Mouse (Mus musculus): ENCODE results near the gene Cgnl1. TPM values are rescaled to one million over a fixed set of nuclear protein-coding genes. Genes with fewer than 3 reads are reported as not detected.

Cgnl1 gene
- total RNA-seq, 2 experiments from 2014 or later = not detected

- ATAC-seq (replicated peaks; ENCODE audit: poor library complexity, severe bottlenecking) = no peak
Observed at GRCm38 (mm10) chr9:71599861-71600260, 171.5 kb downstream of the Cgnl1 start.

GRCm38 (mm10) chr9:71596888-71597287 is 174.5 kb downstream of the Cgnl1 start:
- ATAC-seq (replicated peaks; ENCODE audit: poor library complexity, severe bottlenecking) = no peak

DNA sequence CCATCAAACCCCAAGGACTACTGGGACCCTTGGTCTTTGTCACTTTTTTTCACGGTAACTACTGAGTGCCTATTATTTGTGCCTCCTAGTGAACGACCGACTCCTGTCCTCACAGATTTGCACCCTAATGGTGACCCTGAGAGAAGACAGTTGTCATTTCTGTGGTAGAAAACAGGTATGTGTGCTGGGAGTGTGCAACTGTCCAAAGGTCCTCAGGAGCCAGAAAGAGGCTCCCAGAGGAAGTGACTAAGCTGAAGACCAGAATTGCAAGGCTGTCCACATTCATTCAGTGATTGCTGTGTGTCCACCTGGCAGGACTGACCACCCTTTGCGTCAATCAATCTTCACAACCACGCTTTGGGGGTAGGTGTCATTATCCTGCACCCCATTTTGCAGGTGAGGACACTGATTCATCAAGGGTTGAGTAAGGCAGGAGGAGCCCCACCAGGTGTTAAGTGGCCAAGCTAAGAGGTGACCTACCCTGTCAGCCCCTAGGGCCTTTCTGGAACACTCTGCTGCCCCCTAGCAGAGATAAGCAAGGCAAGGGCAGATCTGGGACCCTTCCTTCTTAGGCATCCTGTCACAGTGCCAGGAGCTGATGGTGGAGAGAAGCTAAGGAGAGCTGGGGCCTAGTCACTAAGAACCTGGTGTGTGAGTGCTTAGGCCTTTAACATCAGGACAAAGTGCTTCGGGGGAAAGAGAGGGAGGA is 178.7 kb downstream of the Cgnl1 start:
- ATAC-seq (replicated peaks; ENCODE audit: poor library complexity, severe bottlenecking) = no peak

- ATAC-seq (replicated peaks; ENCODE audit: poor library complexity, severe bottlenecking) = peak; percentile 99
Observed at GRCm38 (mm10) chr9:71591938-71592548, 179.4 kb downstream of the Cgnl1 start, which contains the start of gene Myzap. Myzap (minus strand) TSS chr9:71592360.

GRCm38 (mm10) chr9:71591106-71591505 is 180.3 kb downstream of the Cgnl1 start:
- no peak for ATAC-seq (replicated peaks; ENCODE audit: poor library complexity, severe bottlenecking)

DNA sequence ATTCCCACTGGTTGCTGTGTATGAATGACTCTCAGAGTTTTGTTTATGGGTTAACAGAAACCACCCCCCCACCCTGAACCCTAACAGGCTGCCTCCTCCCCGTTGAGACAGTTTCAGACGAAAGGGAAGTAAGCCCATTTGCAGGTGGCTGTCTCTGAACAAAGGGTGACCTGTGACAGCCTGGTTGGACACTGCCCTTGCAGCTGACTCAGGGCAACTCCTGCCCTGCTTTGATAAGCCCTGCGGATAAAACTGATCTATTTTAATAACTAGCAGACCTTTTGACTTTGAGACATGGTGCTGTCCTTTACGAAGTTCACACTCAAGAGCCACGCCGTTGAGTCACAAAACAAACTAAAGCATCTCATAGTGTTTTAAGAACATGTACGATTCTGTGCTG is 181.6 kb downstream of the Cgnl1 start:
- no peak for ATAC-seq (replicated peaks; ENCODE audit: poor library complexity, severe bottlenecking)

GRCm38 (mm10) chr9:71588930-71589592 is 182.3 kb downstream of the Cgnl1 start:
- no peak for ATAC-seq (replicated peaks; ENCODE audit: poor library complexity, severe bottlenecking)

DNA sequence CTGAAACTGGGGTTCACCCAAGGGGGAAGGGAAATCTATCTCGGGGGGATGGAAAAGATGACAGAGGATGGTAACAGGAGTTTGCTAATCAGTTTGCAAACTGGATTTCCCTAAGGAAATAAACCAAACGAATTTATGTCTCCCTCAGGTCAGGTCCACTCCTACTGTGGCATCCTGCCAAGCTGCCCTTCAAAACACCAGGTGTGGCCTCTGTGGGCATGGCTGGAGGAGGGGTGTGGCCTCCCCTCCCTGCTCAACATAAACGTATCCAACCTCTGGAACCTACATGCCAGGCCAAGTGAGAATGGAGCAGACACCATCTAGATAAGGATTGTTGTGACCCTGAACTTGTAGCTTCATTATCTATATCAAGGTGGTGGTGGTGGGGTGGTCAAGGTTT is 185.0 kb downstream of the Cgnl1 start:
- no peak for ATAC-seq (replicated peaks; ENCODE audit: poor library complexity, severe bottlenecking)

- ATAC-seq (replicated peaks; ENCODE audit: poor library complexity, severe bottlenecking) = no peak
Observed at GRCm38 (mm10) chr9:71582771-71583170, 188.6 kb downstream of the Cgnl1 start.

GRCm38 (mm10) chr9:71578896-71579564 is 192.4 kb downstream of the Cgnl1 start:
- no peak for ATAC-seq (replicated peaks; ENCODE audit: poor library complexity, severe bottlenecking)

Other genes starting within 250 kb of the Cgnl1 start
- gene Myzap, start 179.2 kb downstream of the Cgnl1 start, total RNA-seq (2014; fragmentation: Nextera tagmentation) = not detected in 2 replicates
- 0.34 TPM in 1 of 2 replicates, not detected in the other for gene Myzap, start 179.2 kb downstream of the Cgnl1 start, total RNA-seq (2017)

All from granulocyte monocyte progenitor cell, adult 5-6 weeks (primary cell).